Mouse (Mus musculus) layer of hippocampus, adult 2 months (tissue): ENCODE data around the gene Il16. TPM values are rescaled to one million over a fixed set of nuclear protein-coding genes. Genes with fewer than 3 reads are reported as not detected.

ENCODE experiments used
- DNase-seq, 2 experiments: peaks; one replicate each; pipeline ENCODE4 v3.0.0; 2022; ENCODE audit warnings: low spot score in 2 of 2
- H3K27ac ChIP-seq: fragments of 200-600 bp; 2 replicates; pipeline ENCODE4 v1.8.1; 2022
- H3K4me3 ChIP-seq: fragments of 200-600 bp; 2 replicates; pipeline ENCODE4 v1.8.1; 2022; ENCODE audit warnings: mild to moderate bottlenecking
- CTCF ChIP-seq: fragments of 200-600 bp; conservative IDR thresholded peaks from 2 replicates; pipeline ENCODE4 v1.8.1; 2022; ENCODE audit warnings: antibody characterized with exemption, mild to moderate bottlenecking, moderate library complexity
- total RNA-seq, 2 experiments: library from RNA; stranded (reverse); gene quantifications; 2 replicates each; pipeline ENCODE4 v1.2.3; 2021

Il16 gene
- total RNA-seq, 2 experiments from 2014 or later: 67.3 to 70.3 TPM

- Histone ChIP-seq H3K27ac (no peak overlapping the region), H3K4me3 (no peak overlapping the region)
- DNase-seq: no peak
- TF ChIP-seq CTCF: no peak
Measured at GRCm38 (mm10) chr7:83644761-83645160, 100.8 kb downstream of the Il16 start.

DNA sequence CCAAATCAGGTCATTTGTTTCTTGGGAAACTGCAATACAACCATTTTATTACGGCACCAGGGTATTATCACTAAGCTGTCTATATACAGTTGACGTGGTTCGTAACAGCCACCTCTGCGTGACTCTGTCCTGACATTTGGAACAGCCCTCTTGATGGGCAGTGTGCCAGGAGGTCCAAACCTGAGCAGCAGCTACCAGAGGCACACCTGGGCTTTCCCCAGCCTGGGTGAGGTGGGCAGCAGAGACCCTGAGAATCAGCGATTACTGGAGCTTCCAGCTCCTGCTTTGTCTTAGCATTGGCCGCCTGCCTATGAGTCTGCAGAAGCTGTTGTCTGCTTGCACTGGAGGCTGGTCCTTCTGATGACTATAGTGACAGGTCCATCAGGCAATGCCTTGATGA, 101.9 kb downstream of the Il16 start:
- TF ChIP-seq CTCF: no peak
- no peak overlapping the region for H3K27ac ChIP-seq

DNA sequence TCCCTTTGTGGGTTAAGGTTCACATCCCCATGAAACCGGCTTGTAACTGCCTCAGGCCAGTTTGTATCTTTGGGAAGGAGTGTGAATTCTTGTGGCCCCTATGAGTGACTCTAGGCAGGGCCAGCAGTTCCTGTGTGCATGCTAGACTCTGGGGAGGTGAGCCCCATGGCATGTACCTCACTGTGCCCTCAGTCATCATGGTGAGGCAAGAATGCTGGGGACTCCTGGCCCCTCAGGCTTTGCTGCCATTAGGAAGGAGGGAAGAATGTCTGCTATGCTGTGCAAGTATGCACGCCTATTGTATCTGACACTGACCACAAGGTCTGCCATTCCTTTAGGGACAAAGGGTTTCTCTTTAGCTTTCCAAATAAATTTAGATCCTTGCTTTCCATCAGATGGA, 104.4 kb downstream of the Il16 start:
- H3K27ac ChIP-seq: no peak overlapping the region
- no peak overlapping the region for H3K4me3 ChIP-seq
- no peak for DNase-seq
- TF ChIP-seq CTCF: no peak

More for the DNA sequence above, 101.9 kb downstream of the Il16 start:
- no peak for DNase-seq
- H3K4me3 ChIP-seq: no peak overlapping the region

DNA sequence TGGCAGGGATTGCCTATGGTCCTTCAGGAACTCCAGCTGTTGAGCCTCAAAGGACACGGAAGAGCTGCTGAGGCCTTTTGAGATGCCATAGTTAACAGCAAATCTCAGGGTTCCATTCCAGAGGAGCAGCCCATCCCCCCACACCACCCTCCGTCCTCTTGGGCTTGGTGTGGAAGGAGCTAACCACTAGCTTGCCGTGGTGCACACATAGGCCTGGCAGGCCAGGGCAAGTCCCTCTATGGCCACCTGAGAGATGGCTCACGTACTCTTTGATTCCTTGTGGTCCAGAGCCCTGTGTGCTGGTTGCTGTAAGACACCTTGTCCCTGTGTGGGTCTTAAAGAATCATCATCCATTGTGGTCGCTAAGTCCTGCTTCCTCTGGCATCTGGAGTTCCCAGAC, 104.9 kb downstream of the Il16 start:
- Histone ChIP-seq H3K27ac (no peak overlapping the region), H3K4me3 (no peak overlapping the region)
- no peak for TF ChIP-seq CTCF
- no peak for DNase-seq

- TF ChIP-seq CTCF: no peak
- Histone ChIP-seq H3K4me3 (no peak overlapping the region), H3K27ac (no peak overlapping the region)
- no peak for DNase-seq
Measured at GRCm38 (mm10) chr7:83639084-83639483, 106.4 kb downstream of the Il16 start.

DNA sequence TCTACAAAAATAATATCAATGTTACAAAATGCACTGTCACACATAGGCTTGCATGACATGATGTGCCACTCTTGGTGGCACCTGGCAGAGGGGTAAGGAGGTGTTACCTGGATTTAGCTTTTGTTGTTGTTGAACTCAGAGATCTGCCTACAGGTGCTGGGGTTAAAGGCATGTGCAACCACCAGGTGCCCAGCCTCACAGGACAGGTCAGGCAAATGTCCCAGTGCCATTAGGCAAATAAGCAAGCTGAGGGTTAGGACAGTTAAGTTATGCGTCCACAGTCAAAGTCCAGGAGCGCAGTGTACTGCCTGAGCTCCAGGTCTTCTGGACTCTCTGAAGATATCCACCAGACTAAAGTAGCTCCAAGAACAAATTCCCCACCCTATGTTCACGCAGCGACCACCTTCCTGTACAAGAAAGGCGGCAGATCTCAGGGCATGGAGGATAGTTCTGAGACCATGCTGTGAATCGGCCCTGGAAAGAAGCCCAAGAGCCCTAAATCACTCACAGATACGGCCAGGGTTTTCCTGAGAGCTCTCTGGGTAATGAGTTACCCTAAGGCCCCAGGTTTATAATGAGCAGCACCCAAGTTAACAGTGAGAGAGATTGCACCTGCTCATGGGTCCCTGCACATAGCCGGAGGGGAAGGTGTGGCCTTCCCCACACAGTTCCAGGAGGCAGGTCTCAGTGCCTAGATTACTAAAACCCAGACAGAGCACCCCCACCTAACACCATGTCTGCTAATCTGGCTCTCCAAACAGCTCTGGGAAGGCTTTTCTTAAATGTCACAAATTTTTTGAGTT, 107.5 kb downstream of the Il16 start:
- no peak for TF ChIP-seq CTCF
- H3K27ac ChIP-seq: no peak overlapping the region
- no peak overlapping the region for H3K4me3 ChIP-seq
- DNase-seq: no peak

DNA sequence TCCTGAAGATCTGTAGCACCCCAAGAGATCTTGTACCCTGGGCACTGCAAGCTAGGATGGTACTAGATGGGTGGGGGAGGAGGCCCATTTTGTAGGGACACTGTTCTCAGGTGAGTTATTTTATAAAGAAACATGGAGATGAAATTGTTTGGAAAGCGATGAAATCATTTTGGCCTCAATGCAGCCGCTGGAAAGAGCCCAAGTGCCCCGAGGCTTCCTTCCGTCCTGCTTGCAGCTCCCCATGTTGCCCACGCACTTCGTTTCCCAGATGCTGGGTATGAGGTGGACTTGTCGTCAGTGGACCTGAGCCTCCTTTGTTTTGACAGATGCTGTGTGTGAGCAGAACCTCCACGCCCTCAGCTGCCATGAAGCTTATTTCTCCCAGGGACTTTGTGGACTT, 109.1 kb downstream of the Il16 start:
- TF ChIP-seq CTCF: no peak
- DNase-seq: no peak
- Histone ChIP-seq H3K4me3 (no peak overlapping the region), H3K27ac (no peak overlapping the region)

GRCm38 (mm10) chr7:83635726-83636125, 109.8 kb downstream of the Il16 start:
- no peak for TF ChIP-seq CTCF
- Histone ChIP-seq H3K4me3 (no peak overlapping the region), H3K27ac (no peak overlapping the region)
- no peak for DNase-seq

DNA sequence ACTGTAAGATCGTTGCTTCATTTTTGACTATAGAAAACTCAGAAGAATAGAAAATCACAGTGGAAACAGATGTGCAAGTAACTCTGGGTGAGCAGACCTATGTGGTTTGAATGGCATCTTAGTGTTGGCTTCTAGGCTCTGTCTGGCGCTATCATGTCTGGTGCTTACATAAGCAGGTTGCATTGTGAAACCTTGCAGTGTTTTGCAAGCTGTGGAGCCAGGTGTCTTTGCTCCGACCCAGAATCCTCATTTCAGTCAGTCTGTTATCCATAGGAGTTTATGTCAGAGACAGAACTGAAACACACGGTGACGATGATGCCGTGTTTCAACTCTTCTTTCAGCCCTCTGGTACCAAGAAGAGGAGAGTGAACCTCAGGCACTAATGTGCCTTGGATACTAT, 111.7 kb downstream of the Il16 start:
- DNase-seq: no peak
- H3K27ac ChIP-seq: no peak overlapping the region
- H3K4me3 ChIP-seq: no peak overlapping the region
- no peak for TF ChIP-seq CTCF

- peak overlapping the region; percentile 73 for H3K4me3 ChIP-seq
- DNase-seq: no peak
Measured at GRCm38 (mm10) chr7:83632682-83633120, 112.8 kb downstream of the Il16 start.

DNA sequence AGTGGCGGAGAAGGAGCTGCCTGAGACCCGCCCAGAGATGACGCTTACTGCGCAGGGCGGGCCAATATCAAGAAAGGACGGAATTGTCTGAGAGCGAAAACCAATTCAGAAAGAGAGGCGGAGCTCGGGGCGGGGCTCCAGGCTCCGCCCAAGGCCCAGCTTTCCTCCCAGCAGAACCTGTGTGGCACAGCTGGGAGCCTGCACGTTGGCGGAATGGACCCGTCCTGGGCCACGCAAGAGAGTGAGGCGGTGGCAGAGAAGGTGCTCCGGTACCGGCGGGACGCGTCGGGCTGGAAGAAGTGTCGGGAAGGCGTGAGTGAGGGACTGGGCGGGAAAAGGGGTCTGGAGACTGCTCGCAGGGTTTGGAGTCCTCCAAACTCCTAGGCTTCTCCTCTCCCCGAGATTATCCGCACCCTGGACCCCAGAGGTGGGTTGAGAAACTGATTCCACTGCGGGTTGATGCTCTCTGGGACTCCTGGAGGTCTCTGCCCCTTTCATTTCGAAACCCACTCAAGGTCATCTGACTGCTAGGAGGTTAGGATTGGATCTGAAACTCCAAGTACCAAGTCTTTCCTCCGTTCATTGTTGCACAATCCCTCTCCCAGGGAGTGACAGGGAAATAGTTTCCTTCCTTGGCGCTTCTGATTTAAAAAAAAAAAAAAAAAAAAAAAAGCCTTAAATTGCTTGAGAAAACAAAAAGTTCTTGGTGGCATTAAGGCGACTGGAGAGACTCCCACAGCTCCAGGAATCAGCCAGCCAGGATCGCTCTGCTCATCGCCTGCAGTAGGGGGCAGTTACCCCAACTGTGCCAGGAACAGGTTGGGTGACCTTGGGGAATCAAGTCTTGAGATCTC, 113.5 kb downstream of the Il16 start, which contains the start of gene Stard5:
Stard5 (plus strand) TSS at position 132 of the 854 bp plus-strand sequence.
- DNase-seq: peak; percentile 90 to 94
- peak within 1 kb of the TSS; percentile 73 for H3K4me3 ChIP-seq
- TF ChIP-seq CTCF: peak; percentile 23
- H3K27ac ChIP-seq: peak within 1 kb of the TSS; percentile 74

More at GRCm38 (mm10) chr7:83632682-83633120, 112.8 kb downstream of the Il16 start:
- H3K27ac ChIP-seq: peak overlapping the region; percentile 74; the same call in 1 of the 2 replicates
- TF ChIP-seq CTCF: no peak

DNA sequence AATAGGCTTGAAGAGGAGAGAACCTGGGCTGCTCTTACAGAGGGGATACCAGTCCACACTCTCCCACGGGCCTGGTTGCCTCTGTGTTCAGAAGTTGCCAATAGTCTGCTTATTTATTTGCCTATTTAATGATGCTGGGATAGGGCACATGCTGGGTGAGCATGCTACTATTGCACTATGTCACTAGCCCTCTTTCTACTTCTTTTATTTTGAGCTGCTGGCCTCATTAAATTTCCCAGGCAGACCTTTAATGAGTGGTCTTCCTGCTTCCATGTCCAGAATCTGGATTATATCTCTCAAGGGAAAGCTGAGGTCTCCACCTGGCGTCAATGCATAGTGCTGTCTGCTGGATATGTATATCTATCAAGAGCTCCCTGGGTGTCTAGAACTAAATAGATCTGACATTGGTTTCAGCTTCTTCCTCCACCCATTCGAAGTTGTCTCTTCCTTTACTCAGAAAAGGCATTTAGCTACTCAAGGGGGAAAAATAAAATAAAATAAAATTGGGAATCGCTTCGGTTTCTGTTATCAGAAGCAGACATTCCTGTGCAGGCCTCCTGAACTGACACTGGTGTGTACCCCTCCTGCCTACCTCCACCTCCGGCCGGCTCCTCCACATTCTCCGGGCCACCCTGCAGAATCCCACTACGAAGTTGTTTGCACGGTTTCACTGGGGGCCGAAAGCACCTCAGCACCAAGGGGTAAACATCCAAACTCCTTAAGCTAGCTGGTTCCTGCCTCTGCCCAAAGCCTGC, 114.3 kb downstream of the Il16 start:
- Histone ChIP-seq H3K27ac (peak overlapping the region; percentile 74), H3K4me3 (peak overlapping the region; percentile 73)
- no peak for DNase-seq
- TF ChIP-seq CTCF: peak; percentile 49
